32 mouse cellular contexts compared by ENCODE assay signal in the genomic region with DNA sequence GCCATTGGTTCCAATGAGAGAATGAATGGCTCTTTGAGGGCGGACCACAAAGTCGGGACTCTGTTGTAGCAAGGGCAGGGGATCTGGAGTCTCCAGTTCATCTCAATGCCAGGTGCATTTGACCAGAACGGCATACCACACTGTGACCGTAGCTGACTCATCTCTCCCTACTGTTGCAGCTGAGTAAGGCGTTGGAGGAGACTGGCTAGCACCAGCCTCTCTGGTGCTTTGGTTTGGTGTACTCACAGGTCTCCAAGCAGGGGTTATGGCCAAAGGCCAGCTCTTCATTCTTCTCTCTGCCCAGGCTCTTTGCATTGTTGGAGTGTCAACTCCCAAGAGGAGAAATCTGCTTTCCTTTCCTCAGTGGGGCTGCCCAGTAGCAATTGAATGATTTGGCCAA. TPM values are rescaled to one million over a fixed set of nuclear protein-coding genes. Genes with fewer than 3 reads are reported as not detected.
"Had no signal": no experiment of that assay in that cellular context is flagged by ENCODE, and none has a peak within 500 bp of the region (broad histone marks: within the 10 kb centered on the region; RNA-seq: fewer than 3 reads in every experiment).

No protein-coding gene starts in this region.

- H3K27ac ChIP-seq: heart, embryonic 13.5 days; heart, embryonic 15.5 days; hindbrain, embryonic 12.5 days; hindbrain, embryonic 13.5 days; hindbrain, embryonic 14.5 days; hindbrain, embryonic 15.5 days; hindbrain, postnatal 0 days; intestine, embryonic 15.5 days; kidney, embryonic 15.5 days; kidney, postnatal 0 days; layer of hippocampus, adult 2 months; left cerebral cortex, adult 2 months had no signal

- H3K9me3 ChIP-seq: heart, embryonic 12.5 days; heart, embryonic 13.5 days; heart, embryonic 15.5 days; hindbrain, embryonic 12.5 days; hindbrain, embryonic 13.5 days; hindbrain, embryonic 15.5 days; intestine, embryonic 15.5 days; kidney, embryonic 15.5 days had no signal

- H3K4me2 ChIP-seq: heart, embryonic 11.5 days; heart, embryonic 12.5 days; heart, embryonic 13.5 days; heart, embryonic 15.5 days; hindbrain, embryonic 12.5 days; hindbrain, embryonic 13.5 days; hindbrain, embryonic 14.5 days; hindbrain, embryonic 15.5 days; intestine, embryonic 15.5 days; kidney, embryonic 15.5 days had no signal

- DNase-seq: heart, postnatal 10 days; heart, postnatal 14 days; heart, postnatal 36 days; heart, postnatal 4 days; kidney, adult 11 months; kidney, adult 18-20 months; kidney, adult 2 months; kidney, adult 8-10 months; kidney, adult 9 months; kidney, postnatal 10 days; kidney, postnatal 14 days; kidney, postnatal 25 days; kidney, postnatal 36 days; kidney, postnatal 4 days; layer of hippocampus, adult 9-11 months; layer of hippocampus, postnatal 36 days had no signal

- H3K4me3 ChIP-seq: heart, embryonic 12.5 days; heart, embryonic 13.5 days; heart, embryonic 15.5 days; hindbrain, embryonic 12.5 days; hindbrain, embryonic 13.5 days; hindbrain, embryonic 15.5 days; intestine, embryonic 15.5 days; kidney, embryonic 15.5 days; layer of hippocampus, adult 2 months; left cerebral cortex, adult 2 months had no signal

- H3K4me1 ChIP-seq: heart, embryonic 12.5 days; heart, embryonic 13.5 days; heart, embryonic 15.5 days; intestine, embryonic 15.5 days; kidney, embryonic 15.5 days had no signal

- H3K27me3 ChIP-seq: hindbrain, embryonic 15.5 days had no signal

- H3K36me3 ChIP-seq: heart, embryonic 12.5 days; heart, embryonic 13.5 days; heart, embryonic 15.5 days; hindbrain, embryonic 12.5 days; hindbrain, embryonic 13.5 days; hindbrain, embryonic 15.5 days; intestine, embryonic 15.5 days; kidney, embryonic 15.5 days had no signal

- H3K9ac ChIP-seq: heart, embryonic 12.5 days; heart, embryonic 13.5 days; heart, embryonic 15.5 days; hindbrain, embryonic 12.5 days; hindbrain, embryonic 13.5 days; hindbrain, embryonic 14.5 days; hindbrain, embryonic 15.5 days; intestine, embryonic 15.5 days; kidney, embryonic 15.5 days had no signal

RNA-seq across cellular contexts. Expression of gene Grik3, which starts 52.7 kb away (rescaled TPM):
- total RNA-seq: hematopoietic stem cell, adult 5-6 weeks had no signal
- polyA plus RNA-seq: inflammation-experienced regulatory T-cells, adult 6 months had no signal
